Mouse (Mus musculus): ENCODE measurements around the gene Jdp2. TPM values are rescaled to one million over a fixed set of nuclear protein-coding genes. Genes with fewer than 3 reads are reported as not detected.

The Jdp2 gene
- polyA plus RNA-seq, 1 experiment = 6.2 TPM

DNA sequence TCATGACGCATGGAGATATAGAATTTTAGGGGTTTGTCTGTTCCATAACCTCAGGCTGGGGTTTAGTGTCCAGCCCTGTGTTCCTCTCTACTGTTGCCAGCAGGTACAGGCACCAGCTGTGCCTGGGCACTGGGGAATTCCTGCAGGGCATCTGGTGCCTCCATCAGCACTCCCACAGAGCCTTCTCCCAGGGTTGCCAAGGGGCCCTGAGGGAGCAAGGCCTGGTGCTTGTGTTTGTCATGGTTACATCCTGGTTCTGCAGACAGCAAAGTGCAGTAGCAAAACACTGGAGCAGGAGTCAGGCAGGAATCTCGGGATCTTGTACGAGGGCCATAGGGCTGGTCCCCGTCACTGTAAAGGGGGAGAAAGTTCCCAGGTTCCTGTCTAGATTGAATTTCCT is 22.8 kb downstream of the Jdp2 start:
- 82% methylated on average over 4 of the region's 4 CpGs for WGBS

GRCm38 (mm10) chr12:85623711-85624110 is 24.9 kb downstream of the Jdp2 start:
- Histone ChIP-seq H3K36me3 (ENCODE audit: control insufficient read depth, insufficient read depth, low read length) (no peaks in the 10 kb centered on the region), H3K4me3 (ENCODE audit: insufficient read depth, low read depth, low read length) (no peak overlapping the region), H3K27ac (ENCODE audit: insufficient read depth, low read depth, low read length) (peak overlapping the region; percentile 49), H3K27me3 (replicated peaks; ENCODE audit: control insufficient read depth, insufficient read depth, low read length) (no peaks in the 10 kb centered on the region), H3K4me1 (ENCODE audit: control insufficient read depth, insufficient read depth, low read length) (peaks cover 11% of the 10 kb centered on the region)
- TF ChIP-seq CTCF (conservative IDR thresholded peaks at IDR 0.05; ENCODE audit: insufficient read depth, insufficient read length, low read depth, low read length) (no peak), POLR2A (IDR thresholded peaks at IDR 0.05; ENCODE audit: low read depth, low read length) (no peak)
- WGBS = 26% methylated on average over 3 of the region's 3 CpGs
- peak; percentile 44 for DNase-seq

More for the DNA sequence above, 22.8 kb downstream of the Jdp2 start:
- no peaks in the 10 kb centered on the region for H3K27me3 ChIP-seq (replicated peaks; ENCODE audit: control insufficient read depth, insufficient read depth, low read length)
- peak; percentile 24 for DNase-seq
- H3K27ac ChIP-seq (ENCODE audit: insufficient read depth, low read depth, low read length) = 0 out of 2 replicates have a peak overlapping the region, but pooled peaks have one; percentile 24
- no peaks in the 10 kb centered on the region for H3K36me3 ChIP-seq (ENCODE audit: control insufficient read depth, insufficient read depth, low read length)
- peaks cover 13% of the 10 kb centered on the region for H3K4me1 ChIP-seq (ENCODE audit: control insufficient read depth, insufficient read depth, low read length)
- no peak overlapping the region for H3K4me3 ChIP-seq (ENCODE audit: insufficient read depth, low read depth, low read length)
- no peak for TF ChIP-seq CTCF (conservative IDR thresholded peaks at IDR 0.05; ENCODE audit: insufficient read depth, insufficient read length, low read depth, low read length)
- no peak for TF ChIP-seq POLR2A (IDR thresholded peaks at IDR 0.05; ENCODE audit: low read depth, low read length)

DNA sequence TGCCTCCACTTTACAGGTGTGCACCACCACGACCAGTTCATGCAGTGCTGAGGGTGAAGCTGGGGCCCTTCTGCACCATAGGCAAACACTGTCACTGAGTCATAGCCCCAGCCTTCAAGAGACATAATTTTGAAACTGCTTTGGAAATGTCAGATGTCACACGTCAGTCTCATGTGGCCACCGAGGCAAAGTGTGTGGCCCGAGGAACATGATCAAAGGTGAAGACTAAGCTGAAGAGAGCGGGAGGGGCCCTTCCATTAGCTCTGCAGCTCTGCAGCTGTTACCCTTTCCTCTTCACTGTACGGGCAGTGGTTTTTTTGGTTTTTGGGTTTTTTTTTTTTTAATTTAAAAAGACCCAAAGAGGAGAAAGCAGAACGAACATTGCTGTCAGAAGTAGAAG is 25.8 kb downstream of the Jdp2 start:
- WGBS = 71% methylated on average over 7 of the region's 7 CpGs
- Histone ChIP-seq H3K4me3 (ENCODE audit: insufficient read depth, low read depth, low read length) (no peak overlapping the region), H3K36me3 (ENCODE audit: control insufficient read depth, insufficient read depth, low read length) (no peaks in the 10 kb centered on the region), H3K4me1 (ENCODE audit: control insufficient read depth, insufficient read depth, low read length) (peaks cover 9% of the 10 kb centered on the region), H3K27me3 (replicated peaks; ENCODE audit: control insufficient read depth, insufficient read depth, low read length) (no peaks in the 10 kb centered on the region), H3K27ac (ENCODE audit: insufficient read depth, low read depth, low read length) (peak overlapping the region; percentile 10; the same call in 1 of the 2 replicates)
- no peak for DNase-seq
- TF ChIP-seq POLR2A (IDR thresholded peaks at IDR 0.05; ENCODE audit: low read depth, low read length) = no peak
- no peak for TF ChIP-seq CTCF (conservative IDR thresholded peaks at IDR 0.05; ENCODE audit: insufficient read depth, insufficient read length, low read depth, low read length)

DNA sequence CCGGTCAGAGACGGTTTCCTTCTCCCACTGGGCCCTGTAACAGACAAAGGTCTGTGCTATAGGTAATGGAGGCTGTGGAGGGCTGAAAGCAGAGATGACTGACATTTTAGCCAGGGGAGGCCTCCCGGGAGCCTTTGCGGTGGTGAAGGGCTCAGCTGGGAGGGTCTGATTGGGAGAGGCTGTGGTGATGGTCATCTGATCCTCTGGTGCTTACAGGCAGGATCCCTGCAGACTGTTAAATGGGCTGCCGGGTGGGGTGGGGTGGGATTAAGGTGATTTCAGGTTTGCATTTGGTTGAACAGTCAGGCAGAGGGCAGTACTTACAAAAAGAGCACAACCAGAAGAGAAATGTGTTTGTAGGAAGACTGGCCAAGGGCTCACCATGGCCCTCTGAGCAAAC is 27.0 kb downstream of the Jdp2 start:
- 70% methylated on average over 5 of the region's 5 CpGs for WGBS
- no peak for TF ChIP-seq POLR2A (IDR thresholded peaks at IDR 0.05; ENCODE audit: low read depth, low read length)
- no peak for DNase-seq
- H3K4me1 ChIP-seq (ENCODE audit: control insufficient read depth, insufficient read depth, low read length) = peaks cover 11% of the 10 kb centered on the region
- H3K27me3 ChIP-seq (replicated peaks; ENCODE audit: control insufficient read depth, insufficient read depth, low read length) = no peaks in the 10 kb centered on the region
- no peaks in the 10 kb centered on the region for H3K36me3 ChIP-seq (ENCODE audit: control insufficient read depth, insufficient read depth, low read length)
- no peak overlapping the region for H3K4me3 ChIP-seq (ENCODE audit: insufficient read depth, low read depth, low read length)
- no peak overlapping the region for H3K27ac ChIP-seq (ENCODE audit: insufficient read depth, low read depth, low read length)

DNA sequence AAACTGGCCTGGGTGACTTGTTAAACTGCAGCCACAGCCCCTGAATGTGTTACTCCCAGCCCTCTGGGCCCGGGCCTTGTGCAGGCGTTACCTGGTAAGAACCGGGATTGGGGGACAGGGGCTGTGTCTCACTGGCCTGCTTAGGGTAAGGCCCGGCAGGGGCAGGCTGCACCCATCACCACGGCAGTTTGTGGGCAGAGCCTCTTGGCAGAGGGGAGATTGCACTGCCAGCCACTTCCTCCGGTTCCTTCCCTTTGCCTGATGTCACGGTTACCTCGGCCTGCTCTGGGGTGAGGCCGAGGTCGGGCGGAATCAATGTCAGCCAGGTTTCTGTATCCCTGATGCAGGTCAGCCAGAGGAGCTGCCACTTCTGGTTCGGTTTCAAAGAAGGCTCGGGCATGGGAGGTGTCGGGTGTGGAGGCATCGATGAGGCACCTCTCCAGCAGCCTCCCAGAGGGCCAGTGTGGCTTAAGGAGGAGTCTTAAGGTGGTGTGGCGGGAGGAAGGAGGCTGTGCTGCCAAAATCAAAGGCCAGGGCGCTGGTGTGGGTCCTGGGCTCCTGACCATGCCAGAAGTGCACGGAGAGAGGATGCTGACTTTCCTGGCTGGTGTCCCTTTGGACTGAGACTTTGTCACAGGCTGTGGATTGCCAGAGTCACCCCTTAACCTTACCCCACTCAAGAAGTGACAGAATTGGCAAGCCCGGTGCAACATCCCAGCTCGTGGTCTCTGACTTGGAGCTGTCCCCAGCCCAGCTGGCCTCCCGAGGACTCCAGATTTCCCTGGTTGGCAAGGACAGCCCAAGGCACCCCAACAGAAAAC is 31.0 kb downstream of the Jdp2 start:
- peak overlapping the region; percentile 28; the same call in 1 of the 2 replicates for H3K27ac ChIP-seq (ENCODE audit: insufficient read depth, low read depth, low read length)
- DNase-seq = peak; percentile 62
- 34% methylated on average over 21 of the region's 21 CpGs for WGBS
- H3K4me1 ChIP-seq (ENCODE audit: control insufficient read depth, insufficient read depth, low read length) = peaks cover 8% of the 10 kb centered on the region; the same call in 1 of the 2 replicates
- TF ChIP-seq CTCF (conservative IDR thresholded peaks at IDR 0.05; ENCODE audit: insufficient read depth, insufficient read length, low read depth, low read length) (no peak), POLR2A (IDR thresholded peaks at IDR 0.05; ENCODE audit: low read depth, low read length) (no peak)
- no peak overlapping the region for H3K4me3 ChIP-seq (ENCODE audit: insufficient read depth, low read depth, low read length)
- H3K36me3 ChIP-seq (ENCODE audit: control insufficient read depth, insufficient read depth, low read length) = no peaks in the 10 kb centered on the region
- no peaks in the 10 kb centered on the region for H3K27me3 ChIP-seq (replicated peaks; ENCODE audit: control insufficient read depth, insufficient read depth, low read length)

- Histone ChIP-seq H3K27ac (ENCODE audit: insufficient read depth, low read depth, low read length) (peak overlapping the region; percentile 19; the same call in 1 of the 2 replicates), H3K36me3 (ENCODE audit: control insufficient read depth, insufficient read depth, low read length) (no peaks in the 10 kb centered on the region), H3K27me3 (replicated peaks; ENCODE audit: control insufficient read depth, insufficient read depth, low read length) (no peaks in the 10 kb centered on the region), H3K4me3 (ENCODE audit: insufficient read depth, low read depth, low read length) (no peak overlapping the region), H3K4me1 (ENCODE audit: control insufficient read depth, insufficient read depth, low read length) (peaks cover 8% of the 10 kb centered on the region; the same call in 1 of the 2 replicates)
- peak; percentile 68 for DNase-seq
- 29% methylated on average over 4 of the region's 4 CpGs for WGBS
- TF ChIP-seq CTCF (conservative IDR thresholded peaks at IDR 0.05; ENCODE audit: insufficient read depth, insufficient read length, low read depth, low read length) (no peak), POLR2A (IDR thresholded peaks at IDR 0.05; ENCODE audit: low read depth, low read length) (no peak)
Observed at GRCm38 (mm10) chr12:85631196-85631595, 32.4 kb downstream of the Jdp2 start.

- DNase-seq = no peak
- peaks cover 8% of the 10 kb centered on the region; the same call in 1 of the 2 replicates for H3K4me1 ChIP-seq (ENCODE audit: control insufficient read depth, insufficient read depth, low read length)
- no peak for TF ChIP-seq CTCF (conservative IDR thresholded peaks at IDR 0.05; ENCODE audit: insufficient read depth, insufficient read length, low read depth, low read length)
- no peak for TF ChIP-seq POLR2A (IDR thresholded peaks at IDR 0.05; ENCODE audit: low read depth, low read length)
- H3K36me3 ChIP-seq (ENCODE audit: control insufficient read depth, insufficient read depth, low read length) = no peaks in the 10 kb centered on the region
- 93% methylated on average over 10 of the region's 10 CpGs for WGBS
- no peak overlapping the region for H3K4me3 ChIP-seq (ENCODE audit: insufficient read depth, low read depth, low read length)
- H3K27me3 ChIP-seq (replicated peaks; ENCODE audit: control insufficient read depth, insufficient read depth, low read length) = no peaks in the 10 kb centered on the region
- no peak overlapping the region for H3K27ac ChIP-seq (ENCODE audit: insufficient read depth, low read depth, low read length)
Observed at GRCm38 (mm10) chr12:85632321-85632720, 33.5 kb downstream of the Jdp2 start.

All from kidney, adult 2 months (tissue).